Mouse (Mus musculus) hindbrain, embryonic 13.5 days (tissue): ENCODE measurements around the gene Stpg3. TPM values are rescaled to one million over a fixed set of nuclear protein-coding genes. Genes with fewer than 3 reads are reported as not detected.

Experiments used
- ATAC-seq: fragments of 200-750 bp; cut with Nextera tagmentation; 2 replicates; pipeline ENCODE4 v1.8.0; 2017; ENCODE audit warnings: moderate TSS enrichment; ENCODE audit not compliant: low FRiP score
- H3K27ac ChIP-seq: fragments of 300-500 bp; sonication (generic); 2 replicates; pipeline ENCODE4 v1.5.1; 2015; ENCODE audit warnings: inconsistent platforms, mild to moderate bottlenecking, moderate library complexity
- H3K27me3 ChIP-seq: fragments of 300-500 bp; sonication (generic); 2 replicates; pipeline ENCODE4 v1.6.1; 2015; ENCODE audit warnings: mild to moderate bottlenecking, inconsistent platforms
- H3K36me3 ChIP-seq: fragments of 300-500 bp; sonication (generic); 2 replicates; pipeline ENCODE4 v1.6.1; 2015; ENCODE audit warnings: mild to moderate bottlenecking, inconsistent platforms
- H3K4me1 ChIP-seq: fragments of 300-500 bp; sonication (generic); replicated peaks from 2 replicates; pipeline ENCODE4 v1.6.1; 2015; ENCODE audit warnings: inconsistent platforms
- H3K4me2 ChIP-seq: fragments of 300-500 bp; sonication (generic); 2 replicates; pipeline ENCODE4 v1.6.1; 2015; ENCODE audit warnings: inconsistent platforms, mild to moderate bottlenecking, moderate library complexity
- H3K4me3 ChIP-seq: fragments of 300-500 bp; sonication (generic); 2 replicates; pipeline ENCODE4 v1.5.1; 2015; ENCODE audit warnings: mild to moderate bottlenecking, inconsistent platforms
- H3K9ac ChIP-seq: fragments of 300-500 bp; sonication (generic); 2 replicates; pipeline ENCODE4 v1.6.1; 2015; ENCODE audit warnings: mild to moderate bottlenecking, inconsistent platforms
- H3K9me3 ChIP-seq: fragments of 300-500 bp; sonication (generic); 2 replicates; pipeline ENCODE4 v1.6.1; 2016; ENCODE audit warnings: inconsistent platforms
- WGBS: fragments of 180-500 bp; shearing (Covaris S2); methylation state at CpG from one replicate; pipeline ENCODE4 v1.1.7; 2015; 5-methylcytosine and 5-hydroxymethylcytosine counted together
- polyA plus RNA-seq: library from polyadenylated mRNA; unstranded; fragments of >200 nt; fragmentation: Nextera tagmentation; extraction: Ambion mirVana; gene quantifications from 2 replicates; pipeline ENCODE4 v1.2.1, GENCODE M21; 2015

Gene Stpg3
- polyA plus RNA-seq, 1 experiment from 2014 or later = not detected

GRCm38 (mm10) chr2:25233421-25233820, 19.0 kb upstream of the Stpg3 start:
- H3K4me1 ChIP-seq = peaks cover 7% of the 10 kb centered on the region
- no peak overlapping the region for H3K9ac ChIP-seq
- H3K27ac ChIP-seq = no peak overlapping the region
- H3K4me2 ChIP-seq = no peak overlapping the region
- WGBS = 79% methylated on average over 4 of the region's 4 CpGs
- H3K9me3 ChIP-seq = no peaks in the 10 kb centered on the region
- H3K27me3 ChIP-seq = peaks cover 59% of the 10 kb centered on the region
- no peak overlapping the region for H3K4me3 ChIP-seq
- H3K36me3 ChIP-seq = no peaks in the 10 kb centered on the region
- no peak for ATAC-seq

GRCm38 (mm10) chr2:25231038-25231437, 16.6 kb upstream of the Stpg3 start:
- Histone ChIP-seq H3K27me3 (peaks cover 37% of the 10 kb centered on the region), H3K4me1 (peaks cover 8% of the 10 kb centered on the region), H3K9me3 (no peaks in the 10 kb centered on the region), H3K36me3 (no peaks in the 10 kb centered on the region), H3K27ac (no peak overlapping the region), H3K4me3 (no peak overlapping the region), H3K4me2 (no peak overlapping the region), H3K9ac (no peak overlapping the region)
- no peak for ATAC-seq
- 57% methylated on average over 12 of the region's 12 CpGs for WGBS

- no peak for ATAC-seq
- H3K4me3 ChIP-seq = no peak overlapping the region
- no peaks in the 10 kb centered on the region for H3K9me3 ChIP-seq
- H3K4me2 ChIP-seq = no peak overlapping the region
- H3K9ac ChIP-seq = no peak overlapping the region
- H3K27me3 ChIP-seq = peaks cover 33% of the 10 kb centered on the region
- peaks cover 12% of the 10 kb centered on the region for H3K4me1 ChIP-seq
- H3K36me3 ChIP-seq = no peaks in the 10 kb centered on the region
- no peak overlapping the region for H3K27ac ChIP-seq
- whole genome bisulfite sequencing = 91% methylated on average over 7 of the region's 7 CpGs
Measured at GRCm38 (mm10) chr2:25230581-25230980, 16.1 kb upstream of the Stpg3 start.

GRCm38 (mm10) chr2:25229582-25229981, 15.1 kb upstream of the Stpg3 start:
- no peak for ATAC-seq
- Histone ChIP-seq H3K9me3 (no peaks in the 10 kb centered on the region), H3K9ac (no peak overlapping the region), H3K36me3 (no peaks in the 10 kb centered on the region), H3K4me2 (no peak overlapping the region), H3K27me3 (peaks cover 24% of the 10 kb centered on the region), H3K27ac (no peak overlapping the region), H3K4me3 (no peak overlapping the region), H3K4me1 (peaks cover 16% of the 10 kb centered on the region)
- 82% methylated on average over 5 of the region's 5 CpGs for WGBS

GRCm38 (mm10) chr2:25228995-25229530, 14.6 kb upstream of the Stpg3 start:
- Histone ChIP-seq H3K36me3 (no peaks in the 10 kb centered on the region), H3K4me2 (peak overlapping the region; percentile 42), H3K27ac (0 out of 2 replicates have a peak overlapping the region, but pooled peaks have one; percentile 72), H3K4me3 (no peak overlapping the region; the same call in 1 of the 2 replicates), H3K9ac (no peak overlapping the region), H3K27me3 (peaks cover 19% of the 10 kb centered on the region; the same call in 1 of the 2 replicates), H3K9me3 (no peaks in the 10 kb centered on the region), H3K4me1 (peaks cover 16% of the 10 kb centered on the region)
- ATAC-seq = no peak
- WGBS = 68% methylated on average over 6 of the region's 6 CpGs

- no peaks in the 10 kb centered on the region for H3K36me3 ChIP-seq
- WGBS = under 1% methylated on average over 7 of the region's 7 CpGs
Measured at GRCm38 (mm10) chr2:25228431-25228889, 14.0 kb upstream of the Stpg3 start.

GRCm38 (mm10) chr2:25227406-25227805, 13.0 kb upstream of the Stpg3 start:
- no peak overlapping the region for H3K27ac ChIP-seq
- peaks cover 17% of the 10 kb centered on the region; the same call in 1 of the 2 replicates for H3K27me3 ChIP-seq
- H3K4me2 ChIP-seq = no peak overlapping the region
- H3K9me3 ChIP-seq = no peaks in the 10 kb centered on the region
- ATAC-seq = no peak
- H3K36me3 ChIP-seq = no peaks in the 10 kb centered on the region
- no peak overlapping the region for H3K4me3 ChIP-seq
- H3K9ac ChIP-seq = no peak overlapping the region
- WGBS = 88% methylated on average over 4 of the region's 4 CpGs
- peaks cover 25% of the 10 kb centered on the region for H3K4me1 ChIP-seq

More at GRCm38 (mm10) chr2:25228431-25228889, 14.0 kb upstream of the Stpg3 start:
- peak overlapping the region; percentile 42 for H3K4me2 ChIP-seq
- no peak for ATAC-seq
- H3K27me3 ChIP-seq = peaks cover 17% of the 10 kb centered on the region; the same call in 1 of the 2 replicates
- peaks cover 20% of the 10 kb centered on the region for H3K4me1 ChIP-seq
- peak overlapping the region; percentile 53; the same call in 1 of the 2 replicates for H3K9ac ChIP-seq
- H3K4me3 ChIP-seq = peak overlapping the region; percentile 23
- H3K9me3 ChIP-seq = no peaks in the 10 kb centered on the region
- H3K27ac ChIP-seq = peak overlapping the region; percentile 72

GRCm38 (mm10) chr2:25226864-25227263, 12.4 kb upstream of the Stpg3 start:
- peaks cover 25% of the 10 kb centered on the region for H3K4me1 ChIP-seq
- H3K27me3 ChIP-seq = peaks cover 17% of the 10 kb centered on the region; the same call in 1 of the 2 replicates
- no peak for ATAC-seq
- H3K27ac ChIP-seq = no peak overlapping the region
- H3K4me3 ChIP-seq = no peak overlapping the region
- H3K9ac ChIP-seq = no peak overlapping the region
- H3K4me2 ChIP-seq = no peak overlapping the region
- 81% methylated on average over 5 of the region's 5 CpGs for WGBS
- H3K9me3 ChIP-seq = no peaks in the 10 kb centered on the region
- H3K36me3 ChIP-seq = peaks cover 2% of the 10 kb centered on the region

GRCm38 (mm10) chr2:25225811-25226379, 11.5 kb upstream of the Stpg3 start:
- Histone ChIP-seq H3K9me3 (no peaks in the 10 kb centered on the region), H3K4me2 (peak overlapping the region; percentile 56), H3K36me3 (peaks cover 9% of the 10 kb centered on the region), H3K27ac (peak overlapping the region; percentile 97), H3K4me1 (peaks cover 25% of the 10 kb centered on the region), H3K27me3 (0 out of 2 replicates have a peak, but pooled peaks cover 10% of the 10 kb centered on the region), H3K4me3 (0 out of 2 replicates have a peak overlapping the region, but pooled peaks have one; percentile 49), H3K9ac (peak overlapping the region; percentile 73)
- 80% methylated on average over 8 of the region's 8 CpGs for WGBS
- no peak for ATAC-seq

- Histone ChIP-seq H3K4me1 (peaks cover 25% of the 10 kb centered on the region), H3K9ac (peak overlapping the region; percentile 73), H3K27ac (peak overlapping the region; percentile 97), H3K27me3 (0 out of 2 replicates have a peak, but pooled peaks cover 1% of the 10 kb centered on the region), H3K9me3 (no peaks in the 10 kb centered on the region), H3K4me2 (peak overlapping the region; percentile 56), H3K36me3 (peaks cover 9% of the 10 kb centered on the region), H3K4me3 (peak overlapping the region; percentile 49)
- ATAC-seq = peak; percentile 98
- WGBS = 2% methylated on average over 41 of the region's 41 CpGs
Measured at GRCm38 (mm10) chr2:25224766-25225752, 10.6 kb upstream of the Stpg3 start.

- H3K36me3 ChIP-seq = peaks cover 9% of the 10 kb centered on the region
- no peaks in the 10 kb centered on the region for H3K9me3 ChIP-seq
- H3K27ac ChIP-seq = peak within 1 kb of the TSS; percentile 97
- under 1% methylated on average over 17 of the region's 17 CpGs for WGBS
- no peaks in the 10 kb centered on the region for H3K27me3 ChIP-seq
- H3K4me3 ChIP-seq = peak within 1 kb of the TSS; percentile 88
- ATAC-seq = no peak
- peaks cover 25% of the 10 kb centered on the region for H3K4me1 ChIP-seq
- peak within 1 kb of the TSS; percentile 90 for H3K9ac ChIP-seq
- H3K4me2 ChIP-seq = peak within 1 kb of the TSS; percentile 92
Measured at GRCm38 (mm10) chr2:25224492-25224765, 10.0 kb upstream of the Stpg3 start, which contains the start of gene Tubb4b. Gene Tubb4b, minus strand, starts transcription at chr2:25224702.
